Mouse (Mus musculus) heart, adult 2 months (tissue): ENCODE results near the gene Ak1. TPM values are rescaled to one million over a fixed set of nuclear protein-coding genes. Genes with fewer than 3 reads are reported as not detected.

Experiments used
- DNase-seq, 2 experiments: peaks; one replicate each; pipeline ENCODE4 v3.0.0; 2021
- H3K27ac ChIP-seq: fragments of 200-600 bp; 2 replicates; pipeline ENCODE4 v1.8.1; 2022
- H3K27me3 ChIP-seq: fragments of 200-500 bp; 2 replicates; pipeline ENCODE4 v1.6.1; 2012; ENCODE audit warnings: mild to moderate bottlenecking, low read length, inconsistent platforms, mixed read lengths; ENCODE audit not compliant: control insufficient read depth, insufficient read depth
- H3K36me3 ChIP-seq: fragments of 200-500 bp; 2 replicates; pipeline ENCODE4 v1.6.1; 2012; ENCODE audit warnings: low read length, inconsistent platforms; ENCODE audit not compliant: control insufficient read depth, insufficient read depth
- H3K4me1 ChIP-seq: fragments of 200-500 bp; 2 replicates; pipeline ENCODE4 v1.6.1; 2011; ENCODE audit warnings: low read length; ENCODE audit not compliant: control insufficient read depth, insufficient read depth
- H3K4me3 ChIP-seq: fragments of 200-600 bp; 2 replicates; pipeline ENCODE4 v1.8.1; 2022
- H3K79me2 ChIP-seq: fragments of 200-500 bp; replicated peaks from 2 replicates; pipeline ENCODE4 v1.6.1; 2012; ENCODE audit warnings: mild to moderate bottlenecking, inconsistent platforms, low read length, moderate library complexity, mixed read lengths; ENCODE audit not compliant: control insufficient read depth, insufficient read depth
- H3K9ac ChIP-seq: fragments of 200-500 bp; 2 replicates; pipeline ENCODE4 v1.6.1; 2012; ENCODE audit warnings: low read depth, mild to moderate bottlenecking, control low read depth, inconsistent platforms, low read length, mixed read lengths
- CTCF ChIP-seq: fragments of 200-600 bp; IDR thresholded peaks from 2 replicates; pipeline ENCODE4 v1.8.1; 2022; ENCODE audit warnings: antibody characterized with exemption, mild to moderate bottlenecking, moderate library complexity
- EP300 ChIP-seq: fragments of 200-500 bp; IDR thresholded peaks from 2 replicates; pipeline ENCODE4 v1.6.1; 2011; ENCODE audit warnings: low read depth, low read length, control low read depth; ENCODE audit not compliant: insufficient read depth
- POLR2A ChIP-seq: fragments of 200-500 bp; IDR thresholded peaks from 2 replicates; pipeline ENCODE4 v1.6.1; 2011; ENCODE audit warnings: mild to moderate bottlenecking, low read depth, low read length, control low read depth; ENCODE audit not compliant: insufficient read depth
- WGBS: fragments of 180-500 bp; shearing (Covaris S2); methylation state at CpG from one replicate; pipeline ENCODE4 v1.1.7; 2018; 5-methylcytosine and 5-hydroxymethylcytosine counted together
- intact Hi-C: fragments of 180-260 bp; cut with DNase I; formaldehyde crosslinking; loops from one replicate; pipeline ENCODE4 v1.15.1; 2025
- polyA plus RNA-seq: library from polyadenylated mRNA; depleted of rRNA; stranded (reverse); fragments of >200 nt; gene quantifications from 2 replicates; pipeline ENCODE4 v1.2.3, GENCODE M21; 2012
- total RNA-seq, 2 experiments: library from RNA; stranded (reverse); gene quantifications; 2 replicates each; pipeline ENCODE4 v1.2.3; 2021

The Ak1 gene
- total and polyA plus RNA-seq, 3 experiments, result 584 to 670 (median 606) TPM

DNA sequence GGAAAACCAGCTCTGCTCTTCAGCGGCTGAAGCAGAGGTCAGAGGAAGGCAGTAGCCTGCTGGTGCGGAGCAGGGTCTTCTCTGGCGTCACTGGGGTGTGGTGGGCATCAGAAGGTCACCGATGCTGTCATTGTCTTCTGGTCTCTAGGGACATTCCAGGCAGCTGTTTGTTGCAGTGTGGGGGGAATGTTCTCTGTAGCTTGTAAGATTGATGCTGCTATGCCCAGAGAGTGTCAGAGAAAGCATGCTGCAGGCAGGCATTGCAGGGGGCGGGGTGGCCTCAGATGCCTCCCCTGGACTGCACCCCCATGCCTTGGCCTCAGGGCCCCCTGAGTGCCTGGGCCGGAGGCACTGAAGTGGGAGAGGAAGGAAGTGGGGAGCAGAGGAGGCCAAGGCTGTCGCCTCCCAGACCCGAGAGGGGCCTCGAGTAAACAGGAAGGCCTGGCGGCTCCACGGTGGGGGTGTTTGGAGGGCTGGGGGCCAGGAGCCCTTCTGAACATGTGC is 16.3 kb downstream of the Ak1 start:
- WGBS, result 10% methylated on average over 11 of the region's 11 CpGs
- Histone ChIP-seq H3K27ac (peak overlapping the region; percentile 80), H3K4me3 (no peak overlapping the region), H3K9ac (0 out of 2 replicates have a peak overlapping the region, but pooled peaks have one; percentile 1), H3K4me1 (peaks cover 29% of the 10 kb centered on the region), H3K36me3 (no peaks in the 10 kb centered on the region), H3K79me2 (no peaks in the 10 kb centered on the region), H3K27me3 (no peaks in the 10 kb centered on the region)
- DNase-seq, result peak; percentile 78 to 85
- TF ChIP-seq EP300 (peak; percentile 63), POLR2A (peak; percentile 47; the same call in 1 of the 2 replicates), CTCF (no peak)
- intact Hi-C loops, result loop anchor here (2.0 kb wide), 1 partner anchor 17 kb away; no protein-coding TSS in a partner anchor

DNA sequence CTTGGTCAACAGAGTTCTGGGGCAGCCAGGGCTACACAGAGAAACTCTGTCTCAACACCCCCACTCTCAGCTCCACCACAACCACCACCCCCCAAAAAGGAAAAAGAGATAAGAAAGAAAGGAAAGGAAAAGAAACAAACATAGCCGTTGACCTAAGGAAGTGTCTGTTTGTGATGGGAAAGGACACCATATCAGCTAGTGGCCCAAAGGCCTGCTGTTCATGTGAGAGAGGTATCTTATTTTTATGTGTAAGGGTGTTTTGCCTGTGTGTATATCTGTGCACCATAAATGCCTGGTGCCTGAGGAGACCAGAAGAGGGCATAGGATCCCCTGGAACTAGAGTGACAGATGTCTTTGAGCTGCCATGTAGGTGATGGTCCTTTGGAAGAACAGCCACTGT is 18.1 kb downstream of the Ak1 start:
- Histone ChIP-seq H3K4me3 (no peak overlapping the region), H3K27me3 (no peaks in the 10 kb centered on the region), H3K27ac (no peak overlapping the region; the same call in 1 of the 2 replicates), H3K79me2 (no peaks in the 10 kb centered on the region), H3K9ac (no peak overlapping the region), H3K4me1 (peaks cover 30% of the 10 kb centered on the region), H3K36me3 (no peaks in the 10 kb centered on the region)
- DNase-seq, result no peak
- intact Hi-C loops, result loop anchor here (2.0 kb wide), 1 partner anchor 15 kb away; no protein-coding TSS in a partner anchor
- 36% methylated on average over 1 of the region's 1 CpGs for WGBS
- TF ChIP-seq CTCF, result 0 out of 2 replicates have a peak, but pooled peaks have one; percentile 4
- TF ChIP-seq EP300, result no peak

DNA sequence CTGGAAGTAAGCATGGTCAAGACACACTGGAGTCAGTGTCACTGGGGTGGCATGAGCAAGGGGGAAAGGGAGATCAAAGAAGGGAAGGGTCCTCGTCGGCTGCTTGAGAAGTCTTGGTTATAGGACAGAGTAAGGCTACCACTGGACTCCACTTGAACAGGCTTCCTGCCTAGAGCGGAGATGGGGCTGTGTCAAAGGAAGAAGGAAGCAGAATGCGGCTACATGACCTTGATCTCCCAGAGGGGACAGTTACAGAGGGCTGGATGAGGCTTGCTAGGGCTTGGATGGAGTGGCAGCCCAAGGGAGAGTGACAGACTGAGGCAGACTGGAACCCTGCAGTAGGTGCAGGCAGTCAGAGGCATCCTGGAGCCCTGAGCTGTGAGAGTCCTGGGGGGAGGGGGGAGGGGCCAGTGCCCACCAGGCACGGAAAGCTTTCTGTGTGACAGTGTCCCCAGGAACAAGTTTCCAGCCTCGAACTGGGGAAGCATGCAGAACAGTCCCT is 19.0 kb downstream of the Ak1 start:
- H3K27ac ChIP-seq, result peak overlapping the region; percentile 63
- intact Hi-C loops, result no loop called here
- WGBS, result 35% methylated on average over 6 of the region's 6 CpGs
- peaks cover 34% of the 10 kb centered on the region for H3K4me1 ChIP-seq
- TF ChIP-seq POLR2A (0 out of 2 replicates have a peak, but pooled peaks have one; percentile 18), CTCF (no peak)
- H3K9ac ChIP-seq, result 0 out of 2 replicates have a peak overlapping the region, but pooled peaks have one; percentile 1
- no peak for DNase-seq
- H3K27me3 ChIP-seq, result no peaks in the 10 kb centered on the region
- no peaks in the 10 kb centered on the region for H3K36me3 ChIP-seq
- H3K79me2 ChIP-seq, result no peaks in the 10 kb centered on the region
- H3K4me3 ChIP-seq, result no peak overlapping the region

DNA sequence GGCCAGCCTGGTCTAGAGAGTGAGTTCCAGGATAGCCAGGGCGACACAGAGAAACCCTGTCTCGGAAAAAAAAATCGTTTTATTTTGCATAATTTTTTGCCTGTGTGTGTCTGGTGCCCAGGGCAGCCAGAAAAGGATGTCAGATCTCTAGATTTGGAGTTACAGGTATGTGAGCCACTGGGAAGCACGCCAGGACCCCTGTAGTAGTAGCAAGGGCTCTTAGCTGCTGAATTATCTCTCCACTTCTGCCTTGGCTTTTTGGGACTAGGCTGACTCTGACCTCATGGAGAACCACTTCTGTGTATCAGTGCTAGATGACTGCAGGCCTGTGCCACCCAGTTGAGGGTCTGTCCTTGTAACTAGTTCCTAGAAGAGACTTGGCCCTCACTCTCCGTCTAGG is 20.3 kb downstream of the Ak1 start:
- no peak overlapping the region for H3K4me3 ChIP-seq
- intact Hi-C loops, result no loop called here
- peaks cover 35% of the 10 kb centered on the region for H3K4me1 ChIP-seq
- WGBS, result 77% methylated on average over 5 of the region's 5 CpGs
- H3K9ac ChIP-seq, result no peak overlapping the region
- no peak for DNase-seq
- no peaks in the 10 kb centered on the region for H3K36me3 ChIP-seq
- no peak for TF ChIP-seq EP300
- no peak for TF ChIP-seq CTCF
- TF ChIP-seq POLR2A, result no peak
- H3K27me3 ChIP-seq, result no peaks in the 10 kb centered on the region
- H3K79me2 ChIP-seq, result no peaks in the 10 kb centered on the region
- H3K27ac ChIP-seq, result peak overlapping the region; percentile 95

DNA sequence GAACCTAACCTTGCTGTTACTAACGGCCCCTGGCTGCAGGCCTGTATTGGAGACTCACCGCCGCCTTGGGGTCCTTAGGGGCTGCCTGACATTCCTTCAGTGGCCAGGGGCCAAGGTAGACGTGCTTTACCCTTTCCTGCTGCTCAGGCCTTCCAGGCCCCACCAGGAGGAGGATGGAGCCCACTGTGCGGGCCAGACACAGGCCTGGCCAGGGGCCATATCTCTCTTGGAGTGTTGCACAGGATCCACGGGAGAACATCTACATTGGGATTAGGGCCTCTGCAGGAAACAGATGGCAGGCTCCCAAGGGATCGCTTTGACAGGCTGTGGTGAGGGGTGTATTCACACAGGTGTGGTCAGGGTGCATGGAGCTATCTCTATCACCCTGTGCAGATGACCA is 21.3 kb downstream of the Ak1 start:
- Histone ChIP-seq H3K36me3 (no peaks in the 10 kb centered on the region), H3K27ac (peak overlapping the region; percentile 95), H3K4me1 (peaks cover 29% of the 10 kb centered on the region), H3K4me3 (no peak overlapping the region), H3K27me3 (no peaks in the 10 kb centered on the region), H3K79me2 (no peaks in the 10 kb centered on the region), H3K9ac (no peak overlapping the region)
- 40% methylated on average over 7 of the region's 7 CpGs for WGBS
- peak; percentile 74 to 80 for DNase-seq
- intact Hi-C loops, result no loop called here
- peak; percentile 93 for TF ChIP-seq EP300
- no peak for TF ChIP-seq POLR2A
- peak; percentile 21 for TF ChIP-seq CTCF

DNA sequence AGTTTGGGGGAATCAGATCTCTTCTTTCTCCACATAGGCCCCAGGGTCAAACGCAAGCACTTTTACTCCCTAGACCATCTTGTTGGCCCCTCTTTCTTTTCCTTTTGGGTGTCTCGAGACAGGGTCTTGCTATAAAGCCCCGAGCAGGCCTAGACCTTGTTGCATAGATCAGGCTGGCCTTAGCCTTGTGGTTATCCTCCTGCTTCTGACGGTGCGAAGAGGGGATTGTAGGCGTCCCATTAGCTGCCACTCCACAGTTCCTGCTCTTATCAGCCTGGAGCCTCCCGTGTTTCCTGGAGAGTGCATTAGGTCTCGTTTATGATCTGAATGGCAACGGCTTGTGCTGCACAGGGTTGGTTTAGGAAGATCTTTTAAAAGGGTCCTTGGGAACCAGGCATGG is 22.5 kb downstream of the Ak1 start:
- WGBS, result 62% methylated on average over 9 of the region's 9 CpGs
- peaks cover 28% of the 10 kb centered on the region for H3K4me1 ChIP-seq

More for the DNA sequence above, 22.5 kb downstream of the Ak1 start:
- TF ChIP-seq CTCF (no peak), EP300 (no peak), POLR2A (no peak)
- intact Hi-C loops, result no loop called here
- DNase-seq, result no peak
- no peak overlapping the region for H3K4me3 ChIP-seq
- peak overlapping the region; percentile 95 for H3K27ac ChIP-seq
- H3K9ac ChIP-seq, result no peak overlapping the region
- H3K79me2 ChIP-seq, result 0 out of 2 replicates have a peak, but pooled peaks cover 3% of the 10 kb centered on the region
- H3K27me3 ChIP-seq, result no peaks in the 10 kb centered on the region
- H3K36me3 ChIP-seq, result no peaks in the 10 kb centered on the region
